Mouse (Mus musculus) heart, embryonic 10.5 days (tissue): Measurements from ENCODE around the gene Suco. TPM values are rescaled to one million over a fixed set of nuclear protein-coding genes. Genes with fewer than 3 reads are reported as not detected.

Source experiments
- DNase-seq: peaks from one replicate; pipeline ENCODE4 v3.0.0-alpha.2; 2017; ENCODE audit warnings: low spot score
- H3K27ac ChIP-seq: fragments of 300-500 bp; sonication (generic); 2 replicates; pipeline ENCODE4 v1.5.1; 2016; ENCODE audit warnings: mild to moderate bottlenecking
- H3K27me3 ChIP-seq: fragments of 300-500 bp; sonication (generic); 2 replicates; pipeline ENCODE4 v1.6.1; 2016; ENCODE audit warnings: mild to moderate bottlenecking; ENCODE audit not compliant: poor library complexity, insufficient read depth, severe bottlenecking
- H3K36me3 ChIP-seq: fragments of 300-500 bp; sonication (generic); 2 replicates; pipeline ENCODE4 v1.6.1; 2016; ENCODE audit warnings: mild to moderate bottlenecking, moderate library complexity
- H3K4me1 ChIP-seq: fragments of 300-500 bp; sonication (generic); 2 replicates; pipeline ENCODE4 v1.6.1; 2016; ENCODE audit warnings: mild to moderate bottlenecking
- H3K4me3 ChIP-seq: fragments of 300-500 bp; sonication (generic); 2 replicates; pipeline ENCODE4 v1.5.1; 2016; ENCODE audit warnings: mild to moderate bottlenecking, moderate library complexity
- H3K9me3 ChIP-seq: fragments of 300-500 bp; sonication (generic); 2 replicates; pipeline ENCODE4 v1.6.1; 2016; ENCODE audit warnings: mild to moderate bottlenecking, moderate library complexity
- WGBS: fragments of 180-500 bp; shearing (Covaris S2); methylation state at CpG from one replicate; pipeline ENCODE4 v1.1.7; 2016; 5-methylcytosine and 5-hydroxymethylcytosine counted together
- polyA plus RNA-seq: library from polyadenylated mRNA; unstranded; fragments of >200 nt; fragmentation: Nextera tagmentation; extraction: Ambion mirVana; gene quantifications from 2 replicates; pipeline ENCODE4 v1.2.1, GENCODE M21; 2016

Gene Suco
- polyA plus RNA-seq, 1 experiment from 2014 or later, result 23.4 TPM

- 79% methylated on average over 8 of the region's 8 CpGs for WGBS
- Histone ChIP-seq H3K9me3 (no peaks in the 10 kb centered on the region), H3K4me1 (peaks cover 19% of the 10 kb centered on the region), H3K27me3 (no peaks in the 10 kb centered on the region), H3K27ac (no peak overlapping the region), H3K4me3 (no peak overlapping the region), H3K36me3 (no peaks in the 10 kb centered on the region)
- no peak for DNase-seq
These were observed 32.6 kb upstream of the Suco start for GRCm38 (mm10) chr1:161909074-161909473.

GRCm38 (mm10) chr1:161907795-161908457, 31.4 kb upstream of the Suco start:
- peak overlapping the region; percentile 86 for H3K27ac ChIP-seq
- H3K9me3 ChIP-seq, result no peaks in the 10 kb centered on the region
- H3K4me1 ChIP-seq, result peaks cover 12% of the 10 kb centered on the region
- 30% methylated on average over 2 of the region's 2 CpGs for WGBS
- DNase-seq, result no peak
- H3K27me3 ChIP-seq, result no peaks in the 10 kb centered on the region
- no peaks in the 10 kb centered on the region for H3K36me3 ChIP-seq
- no peak overlapping the region for H3K4me3 ChIP-seq

DNA sequence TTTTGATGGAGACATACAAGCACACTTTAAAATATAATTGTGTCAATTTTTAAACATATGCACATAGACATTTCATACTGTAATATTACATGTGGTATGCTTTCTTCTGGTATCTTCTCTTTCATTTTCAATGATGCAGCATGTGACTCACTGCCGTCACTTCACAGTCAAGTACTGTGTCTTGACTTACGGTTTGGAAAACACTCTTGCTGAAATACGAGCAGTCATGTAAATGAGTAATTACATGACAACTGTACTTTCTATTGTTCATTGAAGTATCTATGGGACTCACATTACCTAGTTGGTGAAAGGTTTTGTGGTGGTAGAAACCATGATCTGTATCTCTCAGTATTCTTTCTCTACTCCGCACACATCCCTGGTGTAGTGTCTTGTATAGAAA, 30.6 kb upstream of the Suco start:
- no peaks in the 10 kb centered on the region for H3K27me3 ChIP-seq
- H3K4me1 ChIP-seq, result peaks cover 12% of the 10 kb centered on the region
- H3K27ac ChIP-seq, result peak overlapping the region; percentile 86
- H3K9me3 ChIP-seq, result no peaks in the 10 kb centered on the region
- no peak for DNase-seq
- 88% methylated on average over 4 of the region's 4 CpGs for WGBS
- H3K36me3 ChIP-seq, result no peaks in the 10 kb centered on the region
- H3K4me3 ChIP-seq, result no peak overlapping the region

DNA sequence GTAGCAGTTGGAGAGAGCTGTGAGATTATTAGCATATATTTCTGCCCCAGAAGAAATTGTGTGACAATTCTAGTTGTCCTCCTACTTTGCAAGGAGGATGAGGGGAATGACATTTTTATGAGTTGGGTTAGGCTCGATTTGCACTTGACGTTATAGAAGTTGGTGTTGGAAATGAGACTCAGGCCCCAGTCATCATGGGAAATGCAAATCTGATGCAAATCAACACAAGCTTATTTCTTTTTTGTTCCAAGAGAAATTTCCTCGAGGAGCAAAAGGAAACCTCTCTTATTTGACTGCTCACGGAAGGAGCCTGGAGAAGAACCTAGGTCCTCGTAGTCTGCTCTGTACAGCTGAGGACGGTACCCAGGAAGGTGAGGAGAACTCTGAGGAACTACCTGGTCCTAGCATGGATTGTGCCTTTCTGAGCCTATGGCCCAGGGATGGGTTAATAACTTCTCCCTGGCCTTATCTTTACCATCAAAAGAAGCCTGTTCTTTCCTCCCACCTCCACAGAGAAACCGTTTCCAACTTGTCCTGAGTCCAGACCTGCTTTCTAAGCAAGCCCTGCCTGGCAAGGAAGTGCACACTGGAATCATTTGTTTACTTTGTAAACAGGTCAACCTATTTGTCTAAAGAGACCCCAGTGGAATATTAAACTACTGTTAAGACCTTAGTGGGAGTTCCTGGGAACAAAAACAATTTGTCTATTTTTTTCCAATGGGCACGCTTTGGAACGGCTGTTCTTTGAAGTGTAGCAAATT, 26.4 kb upstream of the Suco start:
- H3K27me3 ChIP-seq, result no peaks in the 10 kb centered on the region
- H3K4me3 ChIP-seq, result no peak overlapping the region
- H3K36me3 ChIP-seq, result no peaks in the 10 kb centered on the region
- peaks cover 6% of the 10 kb centered on the region for H3K4me1 ChIP-seq
- WGBS, result 70% methylated on average over 9 of the region's 9 CpGs
- no peak for DNase-seq
- H3K27ac ChIP-seq, result no peak overlapping the region
- no peaks in the 10 kb centered on the region for H3K9me3 ChIP-seq

GRCm38 (mm10) chr1:161900129-161900528, 23.6 kb upstream of the Suco start:
- no peak for DNase-seq
- WGBS, result 51% methylated on average over 2 of the region's 2 CpGs
- no peaks in the 10 kb centered on the region for H3K27me3 ChIP-seq
- H3K36me3 ChIP-seq, result no peaks in the 10 kb centered on the region
- H3K4me3 ChIP-seq, result no peak overlapping the region
- H3K4me1 ChIP-seq, result peaks cover 6% of the 10 kb centered on the region; the same call in 1 of the 2 replicates
- no peak overlapping the region for H3K27ac ChIP-seq
- H3K9me3 ChIP-seq, result no peaks in the 10 kb centered on the region

DNA sequence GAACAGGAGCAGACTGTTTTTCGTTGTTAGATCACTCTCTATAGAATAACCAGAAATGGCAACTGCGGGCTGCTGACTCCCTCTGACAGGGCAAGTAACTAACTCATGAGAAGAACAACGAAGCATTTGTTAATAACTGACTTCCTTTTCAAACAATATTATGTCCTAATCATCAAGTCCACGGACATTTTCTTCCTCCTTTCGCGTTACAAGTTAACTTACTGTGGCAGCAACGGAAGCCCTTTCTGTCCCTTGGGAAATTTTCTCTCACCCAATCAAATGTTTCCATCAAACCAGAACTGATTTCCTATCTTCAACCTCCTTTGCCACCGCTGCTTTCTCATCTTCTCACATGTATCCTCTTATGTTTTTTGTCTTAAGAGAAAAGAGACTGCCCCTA, 20.8 kb upstream of the Suco start:
- 82% methylated on average over 8 of the region's 8 CpGs for WGBS
- Histone ChIP-seq H3K27ac (no peak overlapping the region), H3K27me3 (no peaks in the 10 kb centered on the region), H3K9me3 (no peaks in the 10 kb centered on the region), H3K36me3 (no peaks in the 10 kb centered on the region), H3K4me3 (no peak overlapping the region), H3K4me1 (peaks cover 25% of the 10 kb centered on the region)
- no peak for DNase-seq

DNA sequence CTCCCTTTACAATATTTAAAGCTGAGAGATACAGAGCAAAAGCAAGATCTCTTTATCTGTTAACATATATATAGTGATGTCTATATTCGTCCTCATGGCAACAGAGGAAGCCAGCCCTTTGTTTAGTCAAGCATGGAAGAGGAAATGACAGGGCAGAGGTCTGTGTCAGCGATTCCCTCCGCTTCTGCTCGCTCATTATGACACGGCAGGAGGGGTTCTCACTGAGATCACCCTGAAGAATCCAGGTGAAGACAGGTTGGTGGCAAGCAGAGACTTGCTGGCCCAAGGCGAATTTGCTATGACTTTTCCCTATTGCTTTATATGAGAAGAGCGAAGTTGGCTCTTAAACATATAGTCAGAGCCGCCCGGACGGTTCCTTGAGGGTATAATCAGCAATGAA, 19.6 kb upstream of the Suco start:
- no peak overlapping the region for H3K4me3 ChIP-seq
- no peaks in the 10 kb centered on the region for H3K36me3 ChIP-seq
- 66% methylated on average over 10 of the region's 10 CpGs for WGBS
- no peaks in the 10 kb centered on the region for H3K27me3 ChIP-seq
- DNase-seq, result no peak
- H3K4me1 ChIP-seq, result peaks cover 31% of the 10 kb centered on the region
- no peaks in the 10 kb centered on the region for H3K9me3 ChIP-seq
- H3K27ac ChIP-seq, result peak overlapping the region; percentile 79; the same call in 1 of the 2 replicates

- Histone ChIP-seq H3K4me1 (peaks cover 31% of the 10 kb centered on the region), H3K36me3 (no peaks in the 10 kb centered on the region), H3K9me3 (no peaks in the 10 kb centered on the region), H3K27me3 (no peaks in the 10 kb centered on the region), H3K27ac (peak overlapping the region; percentile 79), H3K4me3 (no peak overlapping the region)
- 91% methylated on average over 3 of the region's 3 CpGs for WGBS
- no peak for DNase-seq
These were observed 18.5 kb upstream of the Suco start for GRCm38 (mm10) chr1:161895014-161895413.

- H3K4me3 ChIP-seq, result no peak overlapping the region
- 25% methylated on average over 2 of the region's 2 CpGs for WGBS
- no peaks in the 10 kb centered on the region for H3K27me3 ChIP-seq
- H3K27ac ChIP-seq, result peak overlapping the region; percentile 79
- no peaks in the 10 kb centered on the region for H3K9me3 ChIP-seq
- peaks cover 31% of the 10 kb centered on the region for H3K4me1 ChIP-seq
- peak; percentile 89 for DNase-seq
- H3K36me3 ChIP-seq, result no peaks in the 10 kb centered on the region
These were observed 18.1 kb upstream of the Suco start for GRCm38 (mm10) chr1:161894553-161894952.

GRCm38 (mm10) chr1:161894126-161894525, 17.6 kb upstream of the Suco start:
- Histone ChIP-seq H3K4me1 (peaks cover 31% of the 10 kb centered on the region), H3K9me3 (no peaks in the 10 kb centered on the region), H3K4me3 (no peak overlapping the region), H3K36me3 (no peaks in the 10 kb centered on the region), H3K27me3 (no peaks in the 10 kb centered on the region), H3K27ac (peak overlapping the region; percentile 79)
- no peak for DNase-seq
- 44% methylated on average over 2 of the region's 2 CpGs for WGBS

DNA sequence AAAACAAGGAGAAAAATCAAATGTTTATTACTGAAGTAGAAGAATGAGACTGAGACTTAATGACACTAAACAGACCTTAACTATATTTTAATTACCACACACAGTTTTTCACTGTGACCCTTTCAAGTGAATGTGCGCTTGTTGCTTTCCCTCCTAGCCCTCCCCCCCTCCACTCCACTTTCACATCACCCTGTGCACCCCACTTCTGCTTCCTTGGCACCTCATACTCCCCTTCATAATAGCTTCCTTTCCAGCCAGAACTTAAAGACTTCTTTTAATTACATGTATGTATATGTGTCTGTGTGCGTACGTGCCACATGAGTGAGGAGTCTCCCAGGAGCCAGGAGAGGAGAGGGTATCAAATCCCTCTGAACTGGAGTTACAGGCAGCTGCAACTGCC, 12.3 kb upstream of the Suco start:
- H3K9me3 ChIP-seq, result no peaks in the 10 kb centered on the region
- 89% methylated on average over 3 of the region's 3 CpGs for WGBS
- DNase-seq, result no peak

DNA sequence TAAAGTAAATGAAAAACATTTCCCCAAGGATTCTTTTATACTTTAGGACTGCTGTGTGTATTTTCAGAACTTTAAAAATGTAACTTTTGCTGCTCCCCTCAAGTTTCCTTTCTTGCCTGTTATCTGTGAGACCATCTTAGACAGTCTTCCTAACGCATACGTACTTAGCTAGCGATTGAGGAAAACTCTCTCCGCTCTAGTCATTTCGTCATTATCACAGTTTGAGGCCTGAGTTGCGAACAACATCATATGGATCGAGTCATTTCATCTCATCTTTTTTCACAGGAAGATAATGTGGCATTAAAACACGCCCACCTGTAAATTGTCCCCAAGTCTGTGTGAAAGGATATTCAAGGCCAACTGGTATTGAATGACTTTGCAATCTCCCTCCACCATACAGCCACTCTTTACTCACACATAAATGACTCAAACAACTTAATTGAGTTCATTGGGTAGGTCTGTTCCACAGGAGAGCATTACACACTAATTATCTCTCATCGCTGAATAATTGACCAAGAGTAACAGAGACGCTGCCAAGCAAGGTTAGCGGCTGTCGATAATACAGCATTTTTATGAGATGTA, 11.3 kb upstream of the Suco start:
- 0 out of 2 replicates have a peak, but pooled peaks cover 11% of the 10 kb centered on the region for H3K4me1 ChIP-seq
- H3K36me3 ChIP-seq, result no peaks in the 10 kb centered on the region
- H3K9me3 ChIP-seq, result no peaks in the 10 kb centered on the region
- DNase-seq, result no peak
- no peak overlapping the region for H3K4me3 ChIP-seq
- no peaks in the 10 kb centered on the region for H3K27me3 ChIP-seq
- WGBS, result 90% methylated on average over 12 of the region's 12 CpGs
- no peak overlapping the region for H3K27ac ChIP-seq

More for the DNA sequence above, 12.3 kb upstream of the Suco start:
- no peaks in the 10 kb centered on the region for H3K36me3 ChIP-seq
- H3K4me1 ChIP-seq, result 0 out of 2 replicates have a peak, but pooled peaks cover 13% of the 10 kb centered on the region
- H3K27ac ChIP-seq, result no peak overlapping the region
- H3K27me3 ChIP-seq, result no peaks in the 10 kb centered on the region
- H3K4me3 ChIP-seq, result no peak overlapping the region

DNA sequence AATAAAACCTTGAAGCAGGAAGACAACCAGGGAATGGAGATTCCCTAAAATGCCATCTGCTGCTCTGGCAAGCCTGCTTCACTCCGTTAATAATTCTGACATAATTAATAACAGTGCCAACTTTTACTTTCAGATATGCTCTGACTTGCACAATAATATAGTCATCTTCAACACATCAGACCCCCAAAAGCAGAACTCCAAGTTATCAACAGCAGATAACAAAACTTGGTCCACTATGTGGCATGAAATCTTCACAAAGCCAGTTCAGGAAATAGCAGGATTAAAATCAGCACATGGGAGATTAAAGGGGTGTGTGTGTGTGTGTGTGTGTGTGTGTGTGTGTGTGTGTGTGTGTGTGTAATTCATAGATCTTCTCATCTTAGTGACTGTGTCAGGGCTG, 9.3 kb upstream of the Suco start:
- Histone ChIP-seq H3K9me3 (no peaks in the 10 kb centered on the region), H3K36me3 (no peaks in the 10 kb centered on the region), H3K27ac (no peak overlapping the region), H3K4me1 (no peaks in the 10 kb centered on the region), H3K27me3 (no peaks in the 10 kb centered on the region), H3K4me3 (no peak overlapping the region)
- DNase-seq, result no peak
- WGBS, result 67% methylated on average over 1 of the region's 1 CpGs
